13 mouse cellular contexts compared by ENCODE assay signal in the genomic region with DNA sequence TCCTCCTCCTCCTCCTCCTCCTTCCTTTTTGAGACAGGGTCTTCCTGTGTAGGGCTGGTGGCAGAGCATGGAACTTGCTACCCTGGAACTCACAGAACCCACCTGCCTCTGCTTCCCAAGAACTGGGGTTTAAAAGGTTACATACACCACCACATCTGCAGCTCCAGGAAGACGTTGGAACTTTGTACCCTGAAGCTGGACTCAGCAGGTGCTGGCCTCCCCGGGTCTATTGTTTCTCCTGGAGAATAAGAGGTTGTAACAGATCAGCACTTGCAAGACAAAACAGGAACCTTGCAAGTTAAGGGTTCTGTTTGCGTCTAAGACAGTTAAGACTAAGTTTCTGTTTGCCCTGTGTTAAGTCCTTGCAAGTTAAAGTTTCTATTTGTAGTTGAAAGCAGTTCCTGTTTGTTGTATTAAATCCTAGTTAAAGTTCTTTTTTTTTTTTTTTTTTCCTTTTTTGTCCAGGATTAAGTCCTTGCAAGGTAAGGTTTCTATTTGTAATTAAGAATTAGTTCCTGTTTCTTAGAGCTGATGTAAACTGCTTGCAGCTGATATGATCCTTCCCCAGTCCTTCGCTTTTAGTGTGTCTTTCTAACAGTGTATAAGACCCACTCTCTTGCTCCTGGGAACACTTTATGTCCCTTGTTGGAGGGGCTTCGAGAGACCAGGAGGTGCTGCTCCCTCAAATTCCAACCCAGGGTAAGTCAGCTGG. TPM values are rescaled to one million over a fixed set of nuclear protein-coding genes. Genes with fewer than 3 reads are reported as not detected.
DNase-seq lines count a peak whose midpoint lies in the region; ATAC-seq lines count a peak whose summit lies in the region.
"Had no signal": no experiment of that assay in that cellular context is flagged by ENCODE, and none has a peak within 500 bp of the region (broad histone marks: within the 10 kb centered on the region; RNA-seq: fewer than 3 reads in every experiment).

No protein-coding gene starts in this region.

- H3K4me1 ChIP-seq in liver, embryonic 15.5 days (replicated peaks): peaks cover 5% of the 10 kb centered on the region; the same call in 1 of the 2 replicates
- H3K4me1 ChIP-seq in midbrain, embryonic 10.5 days: peaks cover 22% of the 10 kb centered on the region

- 18% methylated on average over 5 of the region's 5 CpGs for WGBS in liver, embryonic 15.5 days (ENCODE audit: insufficient replicate concordance)
- WGBS in midbrain, embryonic 10.5 days: 46% methylated on average over 5 of the region's 5 CpGs

- H3K36me3 ChIP-seq in liver, embryonic 15.5 days (replicated peaks): no peaks in the 10 kb centered on the region
- H3K36me3 ChIP-seq in midbrain, embryonic 10.5 days: no peaks in the 10 kb centered on the region
- H3K36me3 ChIP-seq: heart, embryonic 10.5 days; hindbrain, embryonic 12.5 days; limb, embryonic 10.5 days had no signal

- peak; percentile 51 for DNase-seq in kidney, adult 9 months
- no peak for DNase-seq in kidney, postnatal 10 days
- DNase-seq in MEL-GATA-1-ER (ENCODE audit: extremely low read depth, low read depth): peak; percentile 80
- peak; percentile 31 for DNase-seq in thymus, postnatal 0 days (ENCODE audit: low spot score)
- DNase-seq in adrenal gland, postnatal 4 days (ENCODE audit: low spot score in 2 of 2): no peak
- DNase-seq in right cerebral cortex, postnatal 10 days (ENCODE audit: low spot score in 2 of 2): no peak
- no peak for DNase-seq in midbrain, embryonic 10.5 days (ENCODE audit: low spot score)
- DNase-seq: adrenal gland, adult 2 months; cerebellum, adult 11-12 months had no signal

- ATAC-seq in liver, embryonic 15.5 days (ENCODE audit: insufficient read depth): no peak

- no peak overlapping the region for H3K9ac ChIP-seq in liver, embryonic 15.5 days
- H3K9ac ChIP-seq: hindbrain, embryonic 12.5 days had no signal

- no peaks in the 10 kb centered on the region for H3K27me3 ChIP-seq in liver, embryonic 15.5 days
- H3K27me3 ChIP-seq in midbrain, embryonic 10.5 days (ENCODE audit: low read depth, poor library complexity, severe bottlenecking): 0 out of 2 replicates have a peak, but pooled peaks cover 3% of the 10 kb centered on the region
- H3K27me3 ChIP-seq: hindbrain, embryonic 12.5 days had no signal

- H3K4me3 ChIP-seq in liver, embryonic 15.5 days (replicated peaks): no peak overlapping the region
- no peak overlapping the region for H3K4me3 ChIP-seq in midbrain, embryonic 10.5 days
- H3K4me3 ChIP-seq: heart, embryonic 10.5 days; hindbrain, embryonic 12.5 days; limb, embryonic 10.5 days had no signal

- H3K27ac ChIP-seq in liver, embryonic 15.5 days (replicated peaks): peak overlapping the region; percentile 59; the same call in 1 of the 2 replicates
- H3K27ac ChIP-seq in midbrain, embryonic 10.5 days (replicated peaks): no peak overlapping the region
- H3K27ac ChIP-seq: heart, embryonic 10.5 days; hindbrain, embryonic 12.5 days; limb, embryonic 10.5 days had no signal

- H3K9me3 ChIP-seq in liver, embryonic 15.5 days (replicated peaks): no peaks in the 10 kb centered on the region
- H3K9me3 ChIP-seq in midbrain, embryonic 10.5 days (replicated peaks): no peaks in the 10 kb centered on the region
- H3K9me3 ChIP-seq: heart, embryonic 10.5 days; hindbrain, embryonic 12.5 days; limb, embryonic 10.5 days had no signal

- peak overlapping the region; percentile 34 for H3K4me2 ChIP-seq in liver, embryonic 15.5 days
- H3K4me2 ChIP-seq: hindbrain, embryonic 12.5 days had no signal

RNA-seq across cellular contexts. Expression of a gene that starts 55.0 kb away (rescaled TPM):
- polyA plus RNA-seq in liver, embryonic 15.5 days (2015; fragmentation: Nextera tagmentation; extraction: Ambion mirVana): 11.7 and 12.6 TPM in 2 replicates
- 24.0 and 26.0 TPM in 2 replicates for polyA plus RNA-seq in thymus, postnatal 0 days (2015; fragmentation: Nextera tagmentation; extraction: Ambion mirVana)
- total RNA-seq in adrenal gland, postnatal 4 days (2021): 100 to 1,000 TPM; 116 to 120 TPM
- polyA plus RNA-seq in midbrain, embryonic 10.5 days (2016; fragmentation: Nextera tagmentation; extraction: Ambion mirVana): 18.8 and 20.2 TPM in 2 replicates

Comparison
In these comparisons a context has a peak if more than half of its experiments do, and no peak if none do; other contexts are left out.
1. DNase-seq: peak in kidney, adult 9 months (single experiment), MEL-GATA-1-ER (single experiment) and thymus, postnatal 0 days (single experiment); none in kidney, postnatal 10 days (single experiment), adrenal gland, postnatal 4 days (0 of 2), right cerebral cortex, postnatal 10 days (0 of 2) and midbrain, embryonic 10.5 days (single experiment).